19 mouse cellular contexts compared by ENCODE assay signal in genomic region chr14:121121664-121122063, GRCm38 (mm10).
DNase-seq lines count a peak whose midpoint lies in the region; ATAC-seq lines count a peak whose summit lies in the region.
"Had no signal": no experiment of that assay in that cellular context is flagged by ENCODE, and none has a peak within 500 bp of the region (broad histone marks: within the 10 kb centered on the region; RNA-seq: fewer than 3 reads in every experiment).

No protein-coding gene starts in this region.

- no peak overlapping the region for H3K4me2 ChIP-seq in heart, embryonic 11.5 days
- no peak overlapping the region for H3K4me2 ChIP-seq in forebrain, embryonic 16.5 days (ENCODE audit: low read length)
- H3K4me2 ChIP-seq: forebrain, embryonic 13.5 days; hindbrain, embryonic 15.5 days; midbrain, embryonic 12.5 days; neural tube, embryonic 15.5 days had no signal

- H3K4me1 ChIP-seq in heart, embryonic 11.5 days (ENCODE audit: control insufficient read depth, insufficient read depth, low read length) = peaks cover 15% of the 10 kb centered on the region
- H3K4me1 ChIP-seq in forebrain, embryonic 16.5 days (replicated peaks; ENCODE audit: control insufficient read depth, insufficient read depth, low read length) = 0 out of 2 replicates have a peak, but pooled peaks cover 2% of the 10 kb centered on the region
- H3K4me1 ChIP-seq: neural tube, embryonic 15.5 days had no signal

- no peak overlapping the region for H3K4me3 ChIP-seq in heart, embryonic 11.5 days (ENCODE audit: low read depth, low read length)
- H3K4me3 ChIP-seq in forebrain, embryonic 16.5 days (replicated peaks; ENCODE audit: low read length) = no peak overlapping the region
- H3K4me3 ChIP-seq: forebrain, embryonic 13.5 days; hindbrain, embryonic 15.5 days; midbrain, embryonic 12.5 days; myocyte; neural tube, embryonic 15.5 days had no signal

- no peak for ATAC-seq in heart, embryonic 11.5 days (replicated peaks; ENCODE audit: insufficient number of reproducible peaks, low FRiP score, low TSS enrichment)
- no peak for ATAC-seq in forebrain, embryonic 16.5 days
- ATAC-seq: activated CD4-positive, CD25-positive, alpha-beta regulatory T cell, adult 4 months; forebrain, embryonic 13.5 days; Patski had no signal

- H3K27me3 ChIP-seq in heart, embryonic 11.5 days (ENCODE audit: control insufficient read depth, insufficient read depth, low read length) = no peaks in the 10 kb centered on the region
- no peaks in the 10 kb centered on the region for H3K27me3 ChIP-seq in forebrain, embryonic 16.5 days (replicated peaks; ENCODE audit: control insufficient read depth, insufficient read depth, low read length)
- H3K27me3 ChIP-seq: forebrain, embryonic 13.5 days; hindbrain, embryonic 15.5 days; midbrain, embryonic 12.5 days; neural tube, embryonic 15.5 days; Patski had no signal

- intact Hi-C loops in left cerebral cortex, postnatal 4 days (cut with DNase I) = no loop called here
- intact Hi-C loops in left cerebral cortex, postnatal 10 days (cut with DNase I) = no loop called here

- H3K36me3 ChIP-seq in heart, embryonic 11.5 days (ENCODE audit: control insufficient read depth, insufficient read depth, low read length) = no peaks in the 10 kb centered on the region
- H3K36me3 ChIP-seq in forebrain, embryonic 16.5 days (ENCODE audit: control insufficient read depth, insufficient read depth) = no peaks in the 10 kb centered on the region
- H3K36me3 ChIP-seq: hindbrain, embryonic 15.5 days; midbrain, embryonic 12.5 days had no signal

- H3K27ac ChIP-seq in heart, embryonic 11.5 days (ENCODE audit: low read depth, low read length) = no peak overlapping the region
- H3K27ac ChIP-seq in forebrain, embryonic 16.5 days (ENCODE audit: low read length) = no peak overlapping the region
- H3K27ac ChIP-seq: forebrain, embryonic 13.5 days; hindbrain, embryonic 15.5 days; midbrain, embryonic 12.5 days; neural tube, embryonic 15.5 days had no signal

- 72% methylated on average over 3 of the region's 3 CpGs for whole genome bisulfite sequencing in heart, embryonic 11.5 days (ENCODE audit: insufficient replicate concordance)
- WGBS in forebrain, embryonic 16.5 days = 87% methylated on average over 3 of the region's 3 CpGs

- DNase-seq in heart, postnatal 4 days = peak; percentile 40
- DNase-seq in left cerebral cortex, postnatal 4 days = peak; percentile 42
- DNase-seq in left cerebral cortex, postnatal 10 days (ENCODE audit: extremely low spot score in 1 of 2, low spot score in 2 of 2) = no peak
- DNase-seq in cerebellum, adult 18-20 months = peak; percentile 76 to 84
- DNase-seq in cerebellum, postnatal 14 days = peak; percentile 56 to 73
- DNase-seq in gastrocnemius, postnatal 4 days (ENCODE audit: low spot score in 2 of 2) = no peak
- DNase-seq: adrenal gland, postnatal 36 days; gastrocnemius, postnatal 25 days; lung, adult 18-20 months; thymus, postnatal 25 days had no signal

- H3K9me3 ChIP-seq in heart, embryonic 11.5 days (replicated peaks; ENCODE audit: control insufficient read depth, low read length) = no peaks in the 10 kb centered on the region
- H3K9me3 ChIP-seq in forebrain, embryonic 16.5 days (ENCODE audit: control insufficient read depth, low read length) = no peaks in the 10 kb centered on the region
- H3K9me3 ChIP-seq: forebrain, embryonic 13.5 days; hindbrain, embryonic 15.5 days; midbrain, embryonic 12.5 days; neural tube, embryonic 15.5 days had no signal

- no peak overlapping the region for H3K9ac ChIP-seq in heart, embryonic 11.5 days (ENCODE audit: low read depth, low read length)
- no peak overlapping the region for H3K9ac ChIP-seq in forebrain, embryonic 16.5 days (replicated peaks; ENCODE audit: low read depth, low read length)
- H3K9ac ChIP-seq: forebrain, embryonic 13.5 days; hindbrain, embryonic 15.5 days; midbrain, embryonic 12.5 days; neural tube, embryonic 15.5 days had no signal

Comparison
In these comparisons a context has a peak if more than half of its experiments do, and no peak if none do; other contexts are left out.
1. DNase-seq: peak in heart, postnatal 4 days (single experiment), left cerebral cortex, postnatal 4 days (single experiment), cerebellum, adult 18-20 months (2 of 2) and cerebellum, postnatal 14 days (2 of 2); none in left cerebral cortex, postnatal 10 days (0 of 2) and gastrocnemius, postnatal 4 days (0 of 2).